Mouse (Mus musculus) T-helper 2 cell (primary cell): Measurements from ENCODE around the gene Btbd1.
"Not testable (repeated sequence)": the region's sequence is repeated elsewhere in the genome, so short reads cannot be mapped to it uniquely, and the experiment has no call there.

Source experiments
- in situ Hi-C: fragments of 300-600 bp; cut with MboI, MseI; formaldehyde crosslinking; loops from one replicate; pipeline ENCODE4 v1.15.1; 2025; ENCODE audit warnings: high pct_unique_total_duplicates

Btbd1 gene

DNA sequence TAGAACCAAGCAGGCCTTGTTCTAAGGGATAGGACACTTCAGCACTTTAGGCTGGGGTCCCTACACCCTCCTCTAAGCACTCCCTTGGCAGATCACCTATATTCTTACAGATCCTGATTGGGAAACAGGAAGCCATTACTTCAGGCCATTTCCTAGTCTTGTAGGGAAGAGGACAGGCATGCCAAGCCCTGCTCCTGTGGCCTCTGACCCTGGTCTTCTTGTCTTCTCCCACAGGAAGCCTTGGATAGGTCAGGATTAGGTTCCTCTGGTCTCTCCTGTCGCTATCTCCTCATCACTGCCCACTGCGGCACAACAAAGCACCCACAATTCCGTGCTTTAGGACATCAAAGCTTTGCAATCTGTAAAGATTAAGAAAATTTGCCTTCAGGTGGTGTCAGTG lies 22.5 kb upstream of the Btbd1 start:
- in situ Hi-C loops: loop anchor here (25.0 kb wide), 1 partner anchor 1439 kb away; the partner anchor contains the start of gene Furin

DNA sequence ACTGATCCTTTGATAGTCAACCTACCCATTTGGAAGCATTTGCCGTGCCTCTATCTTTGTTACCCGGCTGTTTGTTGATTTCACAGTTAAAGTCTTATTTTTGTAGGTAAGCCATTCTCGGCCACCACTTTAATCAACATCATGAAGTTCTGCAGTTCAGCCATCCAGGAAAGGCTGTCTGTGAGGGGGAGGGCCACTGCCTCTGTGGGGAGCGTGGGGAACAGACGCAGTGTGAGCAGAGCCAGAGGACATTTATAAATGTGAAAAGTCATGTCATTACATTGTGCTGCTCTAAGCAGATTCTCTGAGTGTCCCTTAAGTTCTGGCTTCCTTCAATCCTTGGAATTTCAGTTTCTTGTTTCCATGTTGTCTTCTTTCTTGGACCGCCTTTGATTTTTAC lies 20.9 kb upstream of the Btbd1 start:
- in situ Hi-C loops: loop anchor here (25.0 kb wide), 1 partner anchor 1438 kb away; the partner anchor contains the start of gene Furin

DNA sequence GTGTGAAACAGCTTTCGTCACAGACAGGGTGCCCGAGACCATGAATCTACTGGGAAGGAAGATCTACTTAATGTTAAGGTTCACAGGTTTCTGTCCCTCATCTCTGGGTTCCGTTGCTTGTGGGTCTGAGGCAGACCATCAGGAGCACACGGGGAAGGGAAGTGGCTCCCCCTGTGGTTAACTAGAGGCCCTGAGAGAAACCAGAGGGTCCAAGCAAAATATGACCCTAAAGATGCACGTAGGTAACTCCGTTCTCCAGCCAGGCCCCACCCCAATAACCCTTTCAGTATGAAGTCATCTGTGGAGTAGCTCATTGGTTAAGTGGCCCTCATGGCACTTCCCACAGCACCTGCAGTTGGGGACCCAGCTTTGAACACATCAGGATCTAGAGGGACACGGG lies 20.4 kb upstream of the Btbd1 start:
- in situ Hi-C loops: loop anchor here (25.0 kb wide), 1 partner anchor 1437 kb away; the partner anchor contains the start of gene Furin

DNA sequence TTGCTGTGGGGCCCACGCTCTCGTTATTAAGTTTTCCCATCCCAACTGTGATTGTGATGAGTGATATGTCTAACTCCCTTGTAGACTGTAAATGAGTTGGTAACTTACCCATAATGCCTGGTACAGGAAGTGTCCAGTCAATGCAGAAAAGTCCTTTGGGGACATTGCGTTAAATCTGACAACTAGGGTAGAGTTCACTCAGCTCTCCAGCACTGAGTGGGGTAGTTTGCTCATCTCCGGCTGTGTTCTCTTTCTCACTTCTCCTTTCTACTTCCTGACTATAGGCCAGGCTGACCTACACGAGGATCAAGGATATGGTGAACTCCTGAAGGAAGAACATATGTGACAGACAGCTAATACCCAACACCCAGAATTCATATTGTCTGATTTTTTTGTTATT lies 20.0 kb upstream of the Btbd1 start:
- in situ Hi-C loops: no loop called here

DNA sequence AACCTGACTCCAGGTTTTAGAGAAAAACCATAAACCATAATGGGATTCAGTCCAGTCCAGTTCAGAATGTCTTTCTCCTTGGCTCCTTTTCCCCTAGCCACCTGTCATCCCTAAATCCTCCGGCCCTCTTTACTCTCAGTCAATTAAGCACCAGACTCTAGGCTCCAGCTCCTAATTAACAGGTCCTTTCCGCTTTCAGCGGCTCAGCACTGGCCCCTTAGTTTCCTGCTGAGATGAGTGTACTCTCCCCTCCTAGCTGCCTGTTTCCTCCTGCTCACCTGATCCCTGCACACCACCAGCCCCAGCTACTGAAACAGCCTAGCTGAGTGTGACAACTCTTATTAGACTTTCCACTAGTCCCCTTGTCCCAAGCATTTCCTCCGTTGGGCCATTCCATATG lies 18.5 kb upstream of the Btbd1 start:
- in situ Hi-C loops: no loop called here

DNA sequence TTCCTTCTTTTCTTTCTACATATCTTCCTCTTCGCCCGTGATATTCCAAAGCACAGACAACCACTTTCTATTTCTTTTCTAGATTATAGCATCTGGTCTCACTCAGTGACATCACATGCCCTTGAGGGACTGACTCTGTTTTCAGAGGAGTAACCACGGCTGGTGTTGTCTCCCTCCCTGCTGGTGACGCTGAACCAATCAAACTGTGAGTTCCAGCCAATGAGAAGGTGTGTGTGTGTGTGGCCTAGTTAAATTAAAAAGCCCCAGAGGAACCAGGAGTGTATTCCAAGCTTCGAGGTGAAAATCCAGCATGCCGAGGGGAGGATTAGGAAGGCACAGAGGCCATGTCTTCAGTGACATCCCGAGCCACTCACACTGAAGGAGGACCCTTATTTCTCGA lies 17.8 kb upstream of the Btbd1 start:
- in situ Hi-C loops: no loop called here

DNA sequence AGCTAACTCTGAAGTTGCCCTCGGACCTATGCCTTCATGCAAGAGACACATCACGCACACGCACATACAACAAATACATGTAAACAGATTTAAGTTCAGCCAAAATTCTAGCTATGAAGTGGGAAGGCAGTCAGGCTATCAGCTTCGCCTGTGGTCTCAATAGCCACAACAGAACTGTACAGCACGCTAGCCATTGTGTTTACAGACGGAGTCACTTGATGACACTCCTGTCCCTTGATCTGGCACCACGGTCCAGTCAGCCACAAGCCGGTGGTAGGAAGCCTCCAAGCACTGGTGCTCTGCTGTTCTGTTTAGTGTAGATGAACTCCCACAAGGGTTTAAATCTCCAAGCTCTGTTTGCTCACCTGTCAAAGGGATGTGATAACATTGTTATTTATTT lies 16.8 kb upstream of the Btbd1 start:
- in situ Hi-C loops: no loop called here

DNA sequence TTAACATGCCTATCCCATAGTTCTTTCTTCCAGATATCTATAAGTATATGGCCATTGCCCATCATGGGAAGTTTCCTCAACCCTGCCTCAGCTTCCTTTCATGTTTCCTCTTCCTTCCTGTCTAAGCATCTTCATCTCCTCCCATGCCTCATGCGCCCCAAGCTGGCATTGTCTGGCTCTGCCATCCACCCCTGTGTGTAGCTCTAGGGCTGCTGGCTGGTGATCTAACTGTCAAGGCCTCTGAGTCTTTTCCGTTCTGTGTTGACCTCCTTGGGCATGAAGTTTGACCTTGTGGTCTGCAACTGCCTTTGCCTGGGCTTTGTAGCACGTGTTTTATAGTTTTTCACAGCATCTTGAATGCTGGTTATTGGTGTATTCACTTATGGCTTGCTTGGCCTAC lies 16.1 kb upstream of the Btbd1 start:
- in situ Hi-C loops: no loop called here

DNA sequence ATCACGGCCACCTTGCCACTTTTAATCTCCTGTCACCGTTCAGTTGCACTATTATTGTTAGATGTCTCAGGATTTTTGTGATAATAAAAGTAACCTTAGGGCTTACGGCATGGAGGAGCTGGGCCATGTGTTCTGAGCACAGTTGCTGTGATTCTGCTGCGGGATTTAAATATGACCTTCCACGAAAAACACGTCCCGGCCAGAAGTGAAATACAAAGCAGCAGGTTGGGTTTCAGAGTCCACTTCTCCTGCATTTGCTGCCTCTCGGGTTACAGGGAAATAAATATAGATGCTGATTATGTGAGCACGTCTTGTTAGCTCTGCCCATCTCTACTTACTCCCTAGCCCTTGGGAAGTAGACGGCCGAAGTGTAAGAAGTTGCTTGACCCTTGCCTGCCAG lies 15.6 kb upstream of the Btbd1 start:
- in situ Hi-C loops: no loop called here

DNA sequence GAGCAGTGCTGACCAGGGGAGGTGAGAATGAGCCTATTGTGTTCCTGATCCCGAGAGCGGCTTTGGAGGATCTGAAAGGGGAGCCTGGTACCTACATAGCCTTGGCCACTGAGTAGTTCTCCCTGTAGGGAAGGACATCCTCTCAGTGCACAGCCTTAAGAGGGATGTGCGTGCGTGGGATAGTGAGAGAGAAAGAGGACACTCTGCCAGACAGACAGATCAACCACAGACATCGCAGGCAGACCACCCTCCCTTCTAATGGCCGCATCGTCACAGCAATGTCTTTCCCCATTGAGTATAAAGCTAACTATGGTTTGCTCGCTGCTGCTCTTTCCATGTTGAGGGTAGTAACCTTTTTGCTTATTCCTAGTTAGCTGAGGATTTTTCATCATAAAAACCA lies 14.7 kb upstream of the Btbd1 start:
- in situ Hi-C loops: no loop called here

DNA sequence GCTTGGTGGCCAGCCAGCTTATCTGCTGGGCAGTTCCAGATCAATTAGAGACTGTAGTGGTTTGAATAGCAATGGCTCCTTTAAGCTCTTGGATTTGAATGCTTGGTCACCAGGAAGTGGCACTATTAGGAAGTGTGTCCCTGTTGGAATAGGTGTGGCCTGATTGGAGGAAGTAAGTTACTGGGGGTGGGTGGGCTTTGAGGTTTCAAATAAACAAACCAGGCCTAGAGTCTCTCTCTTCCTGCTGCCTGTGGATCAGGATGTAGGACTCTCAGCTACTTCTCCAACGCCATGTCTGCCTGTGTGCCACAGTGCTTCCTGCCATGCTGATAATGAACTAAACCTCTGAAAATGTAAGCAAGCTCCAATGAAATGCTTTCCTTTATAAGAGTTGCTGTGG lies 13.8 kb upstream of the Btbd1 start:
- in situ Hi-C loops: no loop called here

DNA sequence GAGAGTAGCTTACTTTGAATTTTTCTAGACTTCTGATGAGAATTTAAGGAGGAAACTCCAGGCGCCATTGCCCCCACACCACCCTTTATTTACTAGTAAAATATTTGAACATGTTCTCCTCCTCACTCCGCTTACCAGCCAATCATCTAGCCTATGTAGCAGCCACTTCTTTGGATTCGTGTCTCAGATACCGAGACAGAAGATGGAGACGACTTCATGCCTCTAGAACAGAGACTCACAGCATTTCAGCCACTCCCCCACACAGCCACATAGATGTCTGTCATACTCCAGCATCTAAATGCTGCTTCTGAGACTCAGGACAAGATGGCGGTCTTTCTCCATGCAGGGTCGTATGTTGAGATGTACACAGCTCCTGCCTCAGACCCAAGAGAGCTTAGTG lies 12.9 kb upstream of the Btbd1 start:
- in situ Hi-C loops: no loop called here

DNA sequence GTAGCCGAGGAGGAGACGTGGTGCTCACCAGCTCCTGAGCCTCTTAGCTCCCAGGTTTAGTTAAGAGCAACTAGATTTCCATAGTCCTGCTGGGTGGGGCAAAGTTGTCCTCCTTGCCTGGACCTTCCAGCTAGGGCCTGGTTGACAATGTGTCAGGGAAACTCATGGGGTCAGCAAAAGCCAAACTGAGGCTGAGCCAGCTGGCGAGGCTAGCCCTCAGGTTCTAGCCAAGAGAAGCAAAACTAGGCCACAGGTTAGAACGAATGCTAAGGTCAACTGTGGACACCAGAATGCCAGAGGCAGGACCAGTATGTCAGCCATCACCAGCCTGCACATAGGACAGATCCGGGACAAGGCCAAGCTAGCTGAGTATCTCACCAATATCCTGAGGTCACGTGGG lies 12.2 kb upstream of the Btbd1 start:
- in situ Hi-C loops: no loop called here

DNA sequence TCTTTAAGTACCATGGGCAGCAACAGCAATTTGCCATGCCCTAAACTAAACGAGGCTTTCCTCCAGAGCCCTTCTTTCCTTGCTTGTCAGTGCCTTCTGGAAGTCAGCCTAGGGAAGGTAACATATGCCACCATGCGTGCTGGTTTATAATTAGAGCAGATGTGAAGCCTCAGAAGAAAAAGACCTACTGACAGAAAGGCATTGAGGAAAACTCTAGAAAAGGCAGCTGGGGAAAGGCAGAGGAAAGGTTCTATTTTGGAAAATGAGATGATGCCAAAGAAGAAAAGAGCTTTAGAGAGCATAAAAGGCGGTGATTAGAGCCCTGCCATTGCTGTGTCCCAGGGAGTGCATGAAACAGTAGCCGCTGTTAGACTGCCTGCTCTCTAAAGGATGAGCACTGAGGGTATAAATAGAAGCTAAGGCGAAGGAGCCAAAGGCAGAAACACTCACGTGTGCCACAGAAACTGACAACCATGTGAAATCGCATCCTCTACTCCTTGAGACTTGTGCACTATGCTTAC lies 11.5 kb upstream of the Btbd1 start:
- in situ Hi-C loops: no loop called here

DNA sequence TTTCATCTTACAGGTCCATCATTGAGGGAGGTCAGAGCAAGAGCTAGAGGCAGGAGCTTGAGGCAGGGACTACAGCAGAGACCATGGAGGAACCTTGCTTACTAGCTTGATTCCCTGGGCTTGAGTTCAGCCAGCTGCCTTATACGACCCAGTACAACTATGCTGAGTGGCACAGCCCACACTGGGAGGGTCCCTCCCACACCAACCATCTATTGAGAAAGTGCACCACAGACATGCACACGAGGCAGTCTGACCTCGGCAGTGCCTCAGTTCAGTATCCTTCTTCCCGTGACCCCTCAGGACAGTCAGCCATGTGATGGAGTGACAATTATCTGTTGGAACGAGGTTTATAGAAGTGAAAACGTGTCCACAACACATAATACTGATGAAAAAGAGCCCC lies 10.5 kb upstream of the Btbd1 start:
- in situ Hi-C loops: no loop called here

DNA sequence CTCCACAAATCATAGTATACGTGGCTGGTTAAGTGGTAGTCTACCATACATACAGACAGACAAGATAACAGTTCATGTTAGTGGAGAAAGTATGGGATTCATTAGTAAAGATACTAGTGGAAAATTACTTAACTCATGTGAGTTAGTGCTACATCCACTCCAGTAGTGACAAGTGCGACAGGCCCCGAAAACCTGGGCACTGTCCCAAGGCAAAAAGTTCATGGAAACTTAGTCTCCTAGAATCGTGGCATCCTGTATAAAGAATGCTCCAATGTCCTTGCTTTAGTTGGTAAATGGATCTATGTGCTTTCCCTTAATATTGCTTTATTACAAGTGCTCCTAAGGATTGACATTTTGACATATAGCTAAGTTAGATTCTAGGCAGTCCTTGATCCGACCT lies 8.5 kb upstream of the Btbd1 start:
- in situ Hi-C loops: not testable (repeated sequence)

DNA sequence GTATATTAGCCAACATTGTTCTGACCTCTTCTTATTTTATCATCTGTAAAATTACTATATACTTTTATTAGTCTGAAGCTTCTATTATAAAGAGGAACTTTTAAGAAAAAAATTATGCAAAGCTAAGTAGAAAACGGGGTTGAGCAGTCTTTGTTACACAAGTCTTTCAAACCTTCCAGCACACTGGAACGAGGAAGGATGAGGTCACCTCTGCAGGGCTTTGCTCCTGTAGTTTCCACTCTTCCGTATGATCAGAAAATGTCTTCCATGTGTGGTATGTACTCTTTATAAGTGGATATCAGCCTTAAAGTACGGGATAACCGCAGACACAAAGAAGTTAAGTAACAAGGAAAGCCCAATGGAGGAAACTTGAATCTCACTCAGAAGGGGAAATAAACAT lies 6.2 kb upstream of the Btbd1 start:
- in situ Hi-C loops: no loop called here

DNA sequence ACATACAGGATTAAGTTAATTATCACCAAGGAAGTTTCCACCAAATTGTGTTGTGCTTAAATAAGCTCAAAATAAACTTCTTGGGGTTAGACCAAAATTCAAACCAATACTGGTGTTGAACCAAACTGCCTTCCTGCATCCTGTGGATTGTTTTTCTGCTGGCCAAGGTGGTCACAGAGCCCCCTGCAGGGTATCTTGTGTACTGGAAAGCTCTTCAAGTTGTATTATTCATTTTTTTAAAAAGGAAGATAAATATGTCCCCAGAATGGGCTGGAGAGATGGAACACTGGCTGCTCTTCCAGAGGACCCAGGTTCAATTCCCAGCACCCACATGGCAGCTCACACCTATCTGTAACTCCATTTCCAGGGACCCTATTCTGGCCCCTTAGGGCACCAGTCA lies 5.6 kb upstream of the Btbd1 start:
- in situ Hi-C loops: no loop called here

DNA sequence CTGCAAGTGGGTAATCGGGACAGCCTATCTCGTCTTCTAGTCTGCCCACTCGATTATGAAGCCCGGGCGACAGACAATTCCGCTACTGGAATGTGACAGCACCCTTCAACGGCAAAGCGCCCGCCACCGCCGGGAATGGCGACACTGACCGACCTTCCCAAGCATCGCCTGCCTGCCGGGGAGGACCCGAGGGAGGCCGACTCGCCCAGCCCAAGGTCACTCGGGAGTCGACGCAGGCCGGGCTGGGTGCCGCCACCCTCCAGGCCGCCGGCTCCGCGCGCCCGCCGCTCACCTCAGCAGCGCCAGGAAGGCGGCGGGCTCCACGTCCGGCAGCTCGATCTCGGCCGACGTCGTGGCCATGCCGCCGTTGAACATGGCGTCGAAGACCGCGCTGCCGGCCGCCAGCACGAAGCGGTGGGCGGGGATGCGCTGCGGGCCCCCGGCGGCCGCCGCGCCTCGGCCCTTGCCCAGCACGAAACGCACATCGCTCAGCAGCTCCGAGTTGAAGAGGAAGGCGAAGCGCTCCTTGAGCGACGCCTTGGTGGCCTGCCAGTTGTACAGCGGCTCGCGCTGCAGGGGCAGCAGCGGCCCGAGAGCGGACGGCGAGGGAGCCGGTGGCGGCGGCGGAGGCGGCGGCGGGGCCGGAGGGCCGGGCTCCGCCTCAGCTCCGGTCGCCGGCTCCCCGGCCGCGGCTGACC lies 401 bp downstream of the Btbd1 start:
- in situ Hi-C loops: no loop called here

DNA sequence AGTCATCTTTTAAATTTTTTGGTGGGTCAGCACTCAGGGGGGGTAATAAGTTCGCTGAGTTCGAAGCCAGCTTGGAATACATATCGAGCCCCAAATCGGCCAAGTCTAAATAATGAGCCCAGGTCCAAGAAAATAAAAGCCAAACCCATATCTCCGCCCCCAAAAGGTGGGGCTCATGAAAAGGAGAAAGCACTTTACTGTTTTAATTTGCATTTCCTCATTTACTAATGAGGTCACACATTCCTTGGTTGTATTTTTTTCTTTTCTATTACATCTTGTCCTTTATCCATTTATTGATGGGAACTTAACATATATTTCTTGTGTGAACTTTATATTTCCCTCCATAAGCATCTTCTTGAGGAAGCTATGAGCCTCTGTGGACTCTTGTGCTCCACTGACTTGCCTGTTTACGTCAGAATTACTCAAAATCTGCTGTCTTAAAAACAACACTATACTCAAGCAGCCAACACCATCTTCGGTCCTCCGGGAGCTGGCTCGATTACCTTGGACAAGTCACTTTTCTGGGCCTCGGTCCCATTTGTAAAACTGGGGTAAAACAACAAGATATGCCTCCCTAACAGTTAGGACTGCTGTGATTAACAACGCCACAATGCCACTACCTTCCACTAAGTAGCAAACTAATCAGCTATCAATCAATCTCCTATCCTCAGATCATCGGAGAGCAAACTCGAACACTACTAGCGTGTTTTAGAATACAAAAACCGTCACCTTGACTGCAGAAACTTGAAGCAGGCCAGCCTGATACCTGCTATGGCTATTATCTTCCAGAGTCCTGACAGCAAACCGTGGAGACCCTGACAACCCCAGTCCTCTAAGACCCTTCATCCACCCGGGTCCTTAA lies 1.2 kb downstream of the Btbd1 start:
- in situ Hi-C loops: no loop called here

DNA sequence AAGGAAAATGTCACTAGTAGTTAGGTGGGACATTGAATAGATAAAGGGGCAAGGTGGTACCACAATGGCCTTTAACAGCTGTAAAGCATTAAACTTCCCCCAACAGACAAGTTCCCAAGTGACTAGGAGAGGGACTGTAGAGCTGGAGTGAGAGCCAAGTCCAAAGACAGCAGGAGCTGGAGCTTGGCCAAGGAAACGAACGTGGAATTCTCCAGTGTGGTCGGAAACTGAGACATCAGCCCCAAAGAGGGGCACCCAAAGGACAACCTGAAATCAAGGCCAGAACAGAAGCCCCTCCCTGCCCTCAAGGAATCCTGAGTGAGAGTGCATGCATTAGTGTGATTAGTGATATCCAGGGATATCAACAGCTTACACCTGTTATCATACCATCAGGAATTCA lies 3.9 kb downstream of the Btbd1 start:
- in situ Hi-C loops: no loop called here

DNA sequence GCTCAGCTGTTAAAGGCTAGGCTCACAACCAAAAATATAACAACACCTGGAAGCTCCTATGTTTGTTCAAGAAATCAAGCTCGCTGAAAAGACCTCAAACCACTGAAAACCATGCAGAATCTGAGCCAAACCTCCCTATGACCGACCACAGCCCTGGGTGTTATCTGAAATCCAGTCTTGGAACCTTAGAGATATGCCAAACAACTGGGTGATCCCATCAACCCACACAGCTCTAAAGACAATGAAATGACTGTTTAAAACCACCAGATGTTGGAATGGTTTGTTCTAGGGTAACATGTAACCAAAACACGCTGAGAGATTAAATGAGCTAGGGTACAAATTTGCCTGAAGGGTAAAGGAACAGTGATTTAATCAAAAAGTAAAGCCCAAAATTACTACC lies 4.3 kb downstream of the Btbd1 start:
- in situ Hi-C loops: no loop called here

DNA sequence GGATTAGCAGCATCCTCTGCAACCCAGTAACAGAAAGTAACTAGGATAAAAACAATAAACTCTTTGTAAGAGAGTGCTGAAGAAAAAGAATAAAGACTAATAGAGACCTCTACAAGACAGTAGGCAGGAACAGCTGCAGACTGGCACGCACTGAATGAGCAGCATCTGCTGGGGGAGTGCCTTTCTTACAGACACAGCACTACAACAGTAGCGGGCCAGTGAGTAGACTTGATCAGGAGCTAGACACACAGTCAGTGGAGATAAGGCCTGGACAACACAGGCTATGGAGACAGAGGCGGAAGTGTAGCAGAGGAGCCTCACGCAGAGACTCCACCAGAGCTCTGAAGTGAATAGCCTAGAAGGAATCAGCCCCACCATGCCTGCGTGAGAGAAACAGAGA lies 23.2 kb downstream of the Btbd1 start:
- in situ Hi-C loops: no loop called here
